Mouse (Mus musculus) C2C12 (cell line): ENCODE data around the gene Nedd9.

ENCODE experiments used
- CEBPB ChIP-seq: IDR thresholded peaks from one replicate; pipeline ENCODE4 v1.6.1; 2011; ENCODE audit warnings: low read depth, mild to moderate bottlenecking, control low read depth, moderate library complexity
- CTCF ChIP-seq: IDR thresholded peaks from one replicate; pipeline ENCODE4 v1.5.1; 2011; ENCODE audit not compliant: control insufficient read depth, insufficient read depth, insufficient read length
- FOSL1 ChIP-seq: IDR thresholded peaks from one replicate; pipeline ENCODE4 v1.8.0; 2011; ENCODE audit warnings: mild to moderate bottlenecking, low read length; ENCODE audit not compliant: poor library complexity, insufficient read depth, severe bottlenecking
- MAX ChIP-seq: IDR thresholded peaks from one replicate; pipeline ENCODE4 v1.6.1; 2011; ENCODE audit warnings: mild to moderate bottlenecking, control low read depth
- MYOD1 ChIP-seq: IDR thresholded peaks from one replicate; pipeline ENCODE4 v1.6.1; 2011; ENCODE audit warnings: low read depth; ENCODE audit not compliant: control insufficient read depth, insufficient read length
- USF1 ChIP-seq: IDR thresholded peaks from one replicate; pipeline ENCODE4 v1.6.1; 2011; ENCODE audit warnings: low read depth, mild to moderate bottlenecking, control low read depth, moderate library complexity

GRCm38 (mm10) chr13:41367176-41367611 is 120.0 kb downstream of the Nedd9 start:
- TF ChIP-seq CTCF (no peak), MYOD1 (peak; percentile 85), FOSL1 (peak; percentile 64), USF1 (peak; percentile 36), MAX (no peak), CEBPB (peak; percentile 33)
